Mouse (Mus musculus): ENCODE measurements around the gene Tex19.1.

GRCm38 (mm10) chr11:121193415-121193814 lies 47.5 kb downstream of the Tex19.1 start:
- TF ChIP-seq CTCF (IDR thresholded peaks at IDR 0.05; ENCODE audit: low read depth) (no peak), EP300 (optimal IDR thresholded peaks at IDR 0.05) (no peak)
